Mouse (Mus musculus) bone marrow macrophage, adult 2 months (primary cell): ENCODE data around the gene Egflam. TPM values are rescaled to one million over a fixed set of nuclear protein-coding genes. Genes with fewer than 3 reads are reported as not detected.

Experiments used
- H3K27ac ChIP-seq: 2 replicates; pipeline ENCODE4 v1.5.1; 2012; ENCODE audit warnings: low read depth, low read length; ENCODE audit not compliant: insufficient read depth
- H3K4me1 ChIP-seq: 2 replicates; pipeline ENCODE4 v1.6.1; 2012; ENCODE audit warnings: low read length; ENCODE audit not compliant: control insufficient read depth, insufficient read depth
- H3K4me3 ChIP-seq: 2 replicates; pipeline ENCODE4 v1.5.1; 2012; ENCODE audit warnings: mild to moderate bottlenecking, low read length, moderate library complexity; ENCODE audit not compliant: insufficient read depth
- CTCF ChIP-seq: IDR thresholded peaks from 2 replicates; pipeline ENCODE4 v1.5.1; 2012; ENCODE audit warnings: low read depth, mild to moderate bottlenecking, low read length, moderate library complexity
- POLR2A ChIP-seq: IDR thresholded peaks from 2 replicates; pipeline ENCODE4 v1.6.1; 2012; ENCODE audit warnings: mild to moderate bottlenecking, low read depth, low read length, borderline replicate concordance
- polyA plus RNA-seq: library from polyadenylated mRNA; stranded (reverse); fragments of >200 nt; gene quantifications from 2 replicates; pipeline ENCODE4 v1.2.4, GENCODE M21; 2012; ENCODE audit not compliant: missing spikeins, insufficient read depth, insufficient read length

Egflam gene
- polyA plus RNA-seq, result not detected in 2 replicates

GRCm38 (mm10) chr15:7397818-7398608 lies at the start of gene Egflam:
Gene Egflam (minus strand): TSS chr15:7398395.
- TF ChIP-seq POLR2A (no peak), CTCF (no peak)
- Histone ChIP-seq H3K4me3 (no peak within 1 kb of the TSS), H3K27ac (no peak within 1 kb of the TSS), H3K4me1 (no peaks in the 10 kb centered on the region)

GRCm38 (mm10) chr15:7443396-7444315 lies 45.5 kb upstream of the Egflam start:
- TF ChIP-seq CTCF (no peak), POLR2A (no peak)
- no peaks in the 10 kb centered on the region for H3K4me1 ChIP-seq
- no peak overlapping the region for H3K27ac ChIP-seq
- no peak overlapping the region for H3K4me3 ChIP-seq

GRCm38 (mm10) chr15:7442148-7443100 lies 44.2 kb upstream of the Egflam start:
- no peak overlapping the region for H3K4me3 ChIP-seq
- no peaks in the 10 kb centered on the region for H3K4me1 ChIP-seq
- TF ChIP-seq CTCF (no peak), POLR2A (no peak)
- H3K27ac ChIP-seq, result no peak overlapping the region

GRCm38 (mm10) chr15:7424282-7424681 lies 26.1 kb upstream of the Egflam start:
- Histone ChIP-seq H3K4me3 (no peak overlapping the region), H3K4me1 (no peaks in the 10 kb centered on the region), H3K27ac (no peak overlapping the region)
- no peak for TF ChIP-seq CTCF

GRCm38 (mm10) chr15:7404521-7404920 lies 6.3 kb upstream of the Egflam start:
- TF ChIP-seq POLR2A, result no peak
- no peak for TF ChIP-seq CTCF
- Histone ChIP-seq H3K4me3 (no peak overlapping the region), H3K4me1 (no peaks in the 10 kb centered on the region), H3K27ac (no peak overlapping the region)

GRCm38 (mm10) chr15:7398609-7399540 lies 680 bp upstream of the Egflam start:
- TF ChIP-seq POLR2A, result no peak
- no peak for TF ChIP-seq CTCF
- H3K27ac ChIP-seq, result no peak overlapping the region
- H3K4me1 ChIP-seq, result no peaks in the 10 kb centered on the region
- H3K4me3 ChIP-seq, result no peak overlapping the region

- no peak overlapping the region for H3K27ac ChIP-seq
- H3K4me3 ChIP-seq, result no peak overlapping the region
- no peak for TF ChIP-seq POLR2A
- TF ChIP-seq CTCF, result no peak
- no peaks in the 10 kb centered on the region for H3K4me1 ChIP-seq
Measured at GRCm38 (mm10) chr15:7397446-7397817, 763 bp downstream of the Egflam start.

- H3K27ac ChIP-seq, result no peak overlapping the region
- no peak for TF ChIP-seq CTCF
- no peak for TF ChIP-seq POLR2A
- H3K4me3 ChIP-seq, result no peak overlapping the region
- no peaks in the 10 kb centered on the region for H3K4me1 ChIP-seq
Measured at GRCm38 (mm10) chr15:7383349-7383748, 14.8 kb downstream of the Egflam start.

- TF ChIP-seq POLR2A (no peak), CTCF (no peak)
- Histone ChIP-seq H3K4me1 (no peaks in the 10 kb centered on the region), H3K27ac (no peak overlapping the region), H3K4me3 (no peak overlapping the region)
Measured at GRCm38 (mm10) chr15:7382457-7382856, 15.7 kb downstream of the Egflam start.
